Mouse (Mus musculus) lung, adult 2 months (tissue): ENCODE results near the gene Mast4.
"Not testable (repeated sequence)": the region's sequence is repeated elsewhere in the genome, so short reads cannot be mapped to it uniquely, and the experiment has no call there.

Experiments used
- CTCF ChIP-seq: fragments of 200-500 bp; IDR thresholded peaks from 2 replicates; pipeline ENCODE4 v1.5.1; 2011; ENCODE audit warnings: mild to moderate bottlenecking, low read length, control low read depth; ENCODE audit not compliant: insufficient read depth
- POLR2A ChIP-seq: fragments of 200-500 bp; IDR thresholded peaks from 2 replicates; pipeline ENCODE4 v1.6.1; 2011; ENCODE audit warnings: low read depth, mild to moderate bottlenecking, control low read depth, low read length, borderline replicate concordance; ENCODE audit errors: extremely low read depth

GRCm38 (mm10) chr13:103357415-103357814 is 23.1 kb upstream of the Mast4 start:
- not testable (repeated sequence) for TF ChIP-seq POLR2A, CTCF
